Mouse (Mus musculus): ENCODE data around the gene Rps8. TPM values are rescaled to one million over a fixed set of nuclear protein-coding genes. Genes with fewer than 3 reads are reported as not detected.

Rps8 gene
- polyA plus RNA-seq, 1 experiment, result 258 TPM

DNA sequence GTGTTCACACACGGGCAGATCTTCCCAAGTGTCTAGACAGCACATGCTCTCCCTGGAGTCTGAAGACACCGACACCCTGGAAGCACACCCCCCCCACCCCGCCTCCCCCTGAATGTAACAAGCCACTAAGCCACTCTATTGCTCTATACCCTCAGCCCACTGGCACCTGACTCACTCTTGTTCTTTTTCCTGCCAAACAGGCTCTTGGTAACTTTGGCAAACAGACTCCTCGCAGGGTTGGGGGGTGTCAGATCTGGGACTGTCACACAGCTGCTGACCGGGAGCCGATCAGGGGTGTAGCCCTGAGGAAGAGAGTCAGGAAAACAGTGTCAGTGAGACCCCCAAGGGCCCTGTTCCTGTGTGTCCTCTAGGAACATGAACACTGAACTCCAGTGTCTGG lies 24.8 kb downstream of the Rps8 start:
- TF ChIP-seq POLR2A (IDR thresholded peaks at IDR 0.05; ENCODE audit: low read depth, low read length) (no peak), CTCF (IDR thresholded peaks at IDR 0.05; ENCODE audit: extremely low read depth, insufficient read length, insufficient replicate concordance, low read depth, low read length) (no peak)
- 89% methylated on average over 6 of the region's 6 CpGs for WGBS
- Histone ChIP-seq H3K36me3 (ENCODE audit: control insufficient read depth, insufficient read depth, low read length) (peaks cover 20% of the 10 kb centered on the region), H3K4me3 (ENCODE audit: low read depth, low read length) (no peak overlapping the region), H3K27me3 (ENCODE audit: control insufficient read depth, insufficient read depth, low read length) (no peaks in the 10 kb centered on the region), H3K4me1 (ENCODE audit: control insufficient read depth, insufficient read depth, insufficient read length, low read length) (peaks cover 21% of the 10 kb centered on the region; the same call in 1 of the 2 replicates), H3K27ac (ENCODE audit: insufficient read depth, low read depth, low read length) (no peak overlapping the region)

DNA sequence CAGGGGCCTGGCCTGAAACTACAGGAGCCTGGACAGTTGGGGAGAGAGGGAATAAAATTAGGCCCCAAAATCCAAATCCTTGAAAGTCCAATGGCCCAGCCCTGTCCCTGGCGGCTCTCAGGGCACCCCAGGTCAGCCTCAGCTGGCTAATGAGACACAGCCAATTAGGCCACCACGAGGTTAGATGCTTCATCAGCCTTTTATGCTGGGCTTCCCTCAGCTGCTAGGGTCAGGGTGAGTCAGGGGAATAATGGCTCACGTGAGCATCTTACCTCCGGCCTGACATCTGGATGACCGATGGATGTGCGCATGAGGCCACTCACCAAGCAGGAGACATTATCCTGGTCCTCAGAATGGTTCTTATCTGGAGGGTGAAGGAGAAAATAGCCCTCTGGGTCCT lies 25.3 kb downstream of the Rps8 start:
- no peaks in the 10 kb centered on the region for H3K27me3 ChIP-seq (ENCODE audit: control insufficient read depth, insufficient read depth, low read length)
- peaks cover 20% of the 10 kb centered on the region for H3K36me3 ChIP-seq (ENCODE audit: control insufficient read depth, insufficient read depth, low read length)
- H3K27ac ChIP-seq (ENCODE audit: insufficient read depth, low read depth, low read length), result no peak overlapping the region
- 90% methylated on average over 6 of the region's 6 CpGs for WGBS
- H3K4me3 ChIP-seq (ENCODE audit: low read depth, low read length), result no peak overlapping the region
- peaks cover 24% of the 10 kb centered on the region; the same call in 1 of the 2 replicates for H3K4me1 ChIP-seq (ENCODE audit: control insufficient read depth, insufficient read depth, insufficient read length, low read length)
- TF ChIP-seq POLR2A (IDR thresholded peaks at IDR 0.05; ENCODE audit: low read depth, low read length), result no peak
- no peak for TF ChIP-seq CTCF (IDR thresholded peaks at IDR 0.05; ENCODE audit: extremely low read depth, insufficient read length, insufficient replicate concordance, low read depth, low read length)

DNA sequence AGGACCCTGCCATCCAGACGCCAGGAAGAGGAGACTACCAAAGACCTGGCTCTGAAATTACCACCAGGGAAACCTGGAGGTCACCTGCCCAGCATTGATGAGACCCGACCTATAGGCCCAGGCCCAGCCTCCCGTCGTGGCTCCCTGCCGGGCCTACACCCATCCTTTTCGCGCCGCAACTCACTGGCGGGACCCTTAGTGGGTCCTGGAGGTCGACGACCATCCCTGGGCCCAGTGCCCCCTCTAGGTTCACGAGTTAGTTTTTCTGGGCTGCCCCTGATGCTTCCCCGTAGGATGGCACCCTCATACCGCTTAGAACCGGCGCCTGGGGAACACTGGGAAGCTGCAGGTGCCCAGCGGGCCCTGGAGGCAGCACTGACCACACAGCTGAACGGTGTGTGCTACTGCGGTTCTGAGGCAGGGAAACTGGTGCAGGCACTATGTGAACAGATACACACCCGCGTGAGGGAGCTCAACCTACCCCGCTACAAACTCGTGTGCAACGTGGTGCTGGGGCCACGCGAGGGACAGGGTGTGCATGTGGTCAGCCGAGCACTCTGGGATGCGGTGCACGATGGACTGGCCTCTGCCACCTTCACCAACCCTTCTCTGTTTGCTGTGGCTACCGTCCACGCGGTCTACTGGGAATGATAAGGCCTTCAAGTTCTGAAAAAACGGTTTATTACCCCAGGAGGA lies 27.9 kb downstream of the Rps8 start:
- TF ChIP-seq CTCF (IDR thresholded peaks at IDR 0.05; ENCODE audit: extremely low read depth, insufficient read length, insufficient replicate concordance, low read depth, low read length), result no peak
- TF ChIP-seq POLR2A (IDR thresholded peaks at IDR 0.05; ENCODE audit: low read depth, low read length), result no peak
- Histone ChIP-seq H3K4me3 (ENCODE audit: low read depth, low read length) (no peak overlapping the region), H3K36me3 (ENCODE audit: control insufficient read depth, insufficient read depth, low read length) (peaks cover 20% of the 10 kb centered on the region), H3K27ac (ENCODE audit: insufficient read depth, low read depth, low read length) (no peak overlapping the region), H3K27me3 (ENCODE audit: control insufficient read depth, insufficient read depth, low read length) (no peaks in the 10 kb centered on the region), H3K4me1 (ENCODE audit: control insufficient read depth, insufficient read depth, insufficient read length, low read length) (peaks cover 27% of the 10 kb centered on the region)
- 88% methylated on average over 33 of the region's 33 CpGs for WGBS

DNA sequence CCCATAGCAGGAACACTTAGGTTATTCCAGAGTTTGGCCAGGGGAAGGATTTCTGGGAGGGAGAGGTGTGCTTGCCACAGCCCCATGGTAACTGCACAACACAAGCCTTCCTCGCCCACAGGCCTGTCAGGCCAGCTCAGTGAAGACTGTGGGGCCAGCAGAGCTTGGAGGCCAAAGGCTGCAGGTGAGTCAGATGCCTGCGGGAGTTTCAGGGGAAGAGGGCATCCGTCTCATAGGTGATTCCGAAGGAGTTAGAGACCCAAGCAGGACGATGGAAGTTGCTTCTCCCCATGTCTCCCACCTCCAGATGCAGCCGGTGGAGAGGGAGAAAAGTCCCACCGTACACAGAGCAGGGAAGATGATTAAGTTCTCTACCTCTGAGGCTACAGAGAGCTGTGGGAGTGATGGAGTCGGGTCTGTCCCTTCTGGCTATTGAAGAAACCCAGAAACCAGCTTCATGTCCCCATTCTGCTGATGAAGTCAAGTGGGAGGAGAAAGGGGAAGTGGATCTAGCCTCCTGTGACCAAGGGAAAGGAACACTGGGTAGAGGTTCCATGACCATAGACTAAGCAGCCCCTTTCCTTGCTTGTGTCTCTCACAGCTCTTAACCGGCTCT lies 29.3 kb downstream of the Rps8 start, which contains the start of gene Tctex1d4:
TSS of gene Tctex1d4 (plus strand) at position 120 of the 616 bp plus-strand sequence.
- 72% methylated on average over 9 of the region's 9 CpGs for WGBS
- Histone ChIP-seq H3K4me1 (ENCODE audit: control insufficient read depth, insufficient read depth, insufficient read length, low read length) (peaks cover 25% of the 10 kb centered on the region), H3K27me3 (ENCODE audit: control insufficient read depth, insufficient read depth, low read length) (no peaks in the 10 kb centered on the region), H3K4me3 (ENCODE audit: low read depth, low read length) (no peak within 1 kb of the TSS), H3K36me3 (ENCODE audit: control insufficient read depth, insufficient read depth, low read length) (peaks cover 20% of the 10 kb centered on the region), H3K27ac (ENCODE audit: insufficient read depth, low read depth, low read length) (peak within 1 kb of the TSS; percentile 95)
- TF ChIP-seq POLR2A (IDR thresholded peaks at IDR 0.05; ENCODE audit: low read depth, low read length), result no peak
- no peak for TF ChIP-seq CTCF (IDR thresholded peaks at IDR 0.05; ENCODE audit: extremely low read depth, insufficient read length, insufficient replicate concordance, low read depth, low read length)

DNA sequence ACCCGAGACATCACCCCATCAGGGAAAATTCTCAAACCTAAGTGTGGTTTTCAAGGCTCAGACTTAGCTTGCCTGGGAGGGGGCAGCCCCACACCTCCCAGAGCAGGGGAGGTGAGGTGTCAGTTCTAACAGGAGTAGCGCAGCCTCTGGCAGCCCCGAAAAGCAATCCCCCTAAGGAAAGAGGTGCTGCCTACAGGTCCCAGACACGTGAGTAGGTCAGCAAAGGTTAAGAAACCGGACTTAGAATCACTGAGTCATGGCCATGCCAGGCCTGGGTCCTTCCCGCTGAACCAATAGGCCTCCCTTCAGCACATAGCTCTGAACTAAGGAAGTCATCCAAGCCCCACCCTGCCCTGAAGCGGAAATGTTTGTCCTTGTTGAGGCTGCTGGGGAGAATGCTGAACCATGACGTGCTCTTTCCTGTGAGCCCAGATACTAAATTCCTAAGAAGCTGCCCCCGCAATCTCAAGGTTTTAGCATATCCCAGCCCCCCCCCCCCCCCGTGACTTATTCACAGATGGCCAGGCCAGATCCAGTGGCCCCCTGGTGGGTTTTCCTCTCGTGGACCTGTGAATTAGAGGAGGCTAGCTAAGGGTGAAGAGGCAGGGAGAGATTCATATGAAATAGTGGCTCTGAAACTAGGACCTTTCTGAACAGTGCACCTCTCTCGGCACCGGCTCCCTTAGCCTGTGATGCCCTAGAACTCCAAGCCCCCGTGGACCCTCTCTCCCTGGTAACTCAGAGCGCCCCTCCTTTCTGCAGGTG lies 30.0 kb downstream of the Rps8 start:
- no peaks in the 10 kb centered on the region for H3K27me3 ChIP-seq (ENCODE audit: control insufficient read depth, insufficient read depth, low read length)
- H3K27ac ChIP-seq (ENCODE audit: insufficient read depth, low read depth, low read length), result peak overlapping the region; percentile 95
- WGBS, result 54% methylated on average over 15 of the region's 15 CpGs
- TF ChIP-seq POLR2A (IDR thresholded peaks at IDR 0.05; ENCODE audit: low read depth, low read length) (no peak), CTCF (IDR thresholded peaks at IDR 0.05; ENCODE audit: extremely low read depth, insufficient read length, insufficient replicate concordance, low read depth, low read length) (no peak)
- peaks cover 17% of the 10 kb centered on the region for H3K36me3 ChIP-seq (ENCODE audit: control insufficient read depth, insufficient read depth, low read length)
- H3K4me3 ChIP-seq (ENCODE audit: low read depth, low read length), result no peak overlapping the region
- H3K4me1 ChIP-seq (ENCODE audit: control insufficient read depth, insufficient read depth, insufficient read length, low read length), result peaks cover 28% of the 10 kb centered on the region

DNA sequence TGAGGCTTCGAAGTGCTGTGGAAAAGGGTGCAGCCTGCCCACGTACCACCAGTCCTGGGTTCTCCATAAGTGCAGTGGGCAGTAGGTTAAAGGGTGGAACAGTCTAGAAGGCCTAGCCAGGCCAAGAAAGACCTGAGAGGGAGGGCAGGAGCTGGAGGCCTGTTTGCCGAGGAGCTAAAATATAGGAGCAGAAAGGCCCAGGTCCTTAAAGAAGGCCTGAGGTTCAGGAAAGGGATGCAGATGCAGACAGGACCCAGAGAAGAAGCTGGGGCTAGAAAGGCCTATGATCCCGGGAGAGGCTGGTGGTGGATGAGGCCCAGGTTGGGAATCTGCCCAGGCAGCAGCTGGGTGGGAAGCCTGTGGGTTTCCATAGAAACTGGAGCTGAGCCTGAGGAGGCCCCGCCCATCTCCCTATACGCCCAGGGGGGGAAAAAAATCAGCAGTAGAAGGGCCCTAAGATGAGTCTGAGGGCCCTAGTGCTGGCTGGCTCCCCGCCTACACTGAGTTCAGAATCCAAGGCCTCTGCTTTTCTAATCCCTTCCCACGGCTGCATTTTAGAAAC lies 30.6 kb downstream of the Rps8 start, which contains the start of gene Btbd19:
TSS of gene Btbd19 (minus strand) at position 378 of the 562 bp plus-strand sequence.
- peak within 1 kb of the TSS; percentile 95 for H3K27ac ChIP-seq (ENCODE audit: insufficient read depth, low read depth, low read length)
- peaks cover 28% of the 10 kb centered on the region for H3K4me1 ChIP-seq (ENCODE audit: control insufficient read depth, insufficient read depth, insufficient read length, low read length)
- WGBS, result 56% methylated on average over 8 of the region's 8 CpGs
- TF ChIP-seq POLR2A (IDR thresholded peaks at IDR 0.05; ENCODE audit: low read depth, low read length) (no peak), CTCF (IDR thresholded peaks at IDR 0.05; ENCODE audit: extremely low read depth, insufficient read length, insufficient replicate concordance, low read depth, low read length) (no peak)
- H3K36me3 ChIP-seq (ENCODE audit: control insufficient read depth, insufficient read depth, low read length), result peaks cover 13% of the 10 kb centered on the region
- H3K27me3 ChIP-seq (ENCODE audit: control insufficient read depth, insufficient read depth, low read length), result no peaks in the 10 kb centered on the region
- H3K4me3 ChIP-seq (ENCODE audit: low read depth, low read length), result no peak within 1 kb of the TSS
